9 mouse cellular contexts compared by ENCODE assay signal in genomic region chr19:61175756-61176324, GRCm38 (mm10). TPM values are rescaled to one million over a fixed set of nuclear protein-coding genes. Genes with fewer than 3 reads are reported as not detected.
DNase-seq lines count a peak whose midpoint lies in the region; ATAC-seq lines count a peak whose summit lies in the region.
"Had no signal": no experiment of that assay in that cellular context is flagged by ENCODE, and none has a peak within 500 bp of the region (broad histone marks: within the 10 kb centered on the region; RNA-seq: fewer than 3 reads in every experiment).

Gm7102 (minus strand) TSS chr19:61176309.

- H3K27me3 ChIP-seq in forebrain, embryonic 16.5 days (replicated peaks; ENCODE audit: control insufficient read depth, insufficient read depth, low read length) = no peaks in the 10 kb centered on the region
- peaks cover 11% of the 10 kb centered on the region; the same call in 1 of the 2 replicates for H3K27me3 ChIP-seq in limb, embryonic 12.5 days
- no peaks in the 10 kb centered on the region for H3K27me3 ChIP-seq in stomach, embryonic 14.5 days (ENCODE audit: control insufficient read depth, insufficient read depth, low read length)

- DNase-seq in thymus, postnatal 14 days = peak; percentile 5
- no peak for DNase-seq in thymus, postnatal 0 days (ENCODE audit: low spot score)
- DNase-seq in gastrocnemius, postnatal 10 days = no peak
- DNase-seq in adrenal gland, postnatal 4 days (ENCODE audit: low spot score in 2 of 2) = no peak
- no peak for DNase-seq in right cerebral cortex, postnatal 4 days

- H3K4me1 ChIP-seq in forebrain, embryonic 16.5 days (replicated peaks; ENCODE audit: control insufficient read depth, insufficient read depth, low read length) = no peaks in the 10 kb centered on the region
- no peaks in the 10 kb centered on the region for H3K4me1 ChIP-seq in limb, embryonic 12.5 days (replicated peaks)
- H3K4me1 ChIP-seq in stomach, embryonic 14.5 days (ENCODE audit: control insufficient read depth, insufficient read depth, low read length) = no peaks in the 10 kb centered on the region

- no peak within 1 kb of the TSS for H3K9ac ChIP-seq in forebrain, embryonic 16.5 days (replicated peaks; ENCODE audit: low read depth, low read length)
- H3K9ac ChIP-seq in limb, embryonic 12.5 days (replicated peaks) = peak within 1 kb of the TSS; percentile 54; the same call in 1 of the 2 replicates
- H3K9ac ChIP-seq in stomach, embryonic 14.5 days (replicated peaks; ENCODE audit: low read depth, low read length) = 0 out of 2 replicates have a peak within 1 kb of the TSS, but pooled peaks have one; percentile 14

- ATAC-seq in forebrain, embryonic 16.5 days = no peak
- no peak for ATAC-seq in limb, embryonic 12.5 days (ENCODE audit: insufficient number of reproducible peaks, insufficient read depth, low FRiP score, low TSS enrichment, low read depth)
- no peak for ATAC-seq in stomach, embryonic 14.5 days (ENCODE audit: insufficient number of reproducible peaks, insufficient read depth, low FRiP score, low read depth)

- H3K27ac ChIP-seq in forebrain, embryonic 16.5 days (ENCODE audit: low read length) = no peak within 1 kb of the TSS
- H3K27ac ChIP-seq in limb, embryonic 12.5 days = no peak within 1 kb of the TSS
- no peak within 1 kb of the TSS for H3K27ac ChIP-seq in stomach, embryonic 14.5 days (ENCODE audit: low read length)

- WGBS in forebrain, embryonic 16.5 days = 41% methylated on average over 39 of the region's 39 CpGs
- WGBS in limb, embryonic 12.5 days = 22% methylated on average over 39 of the region's 39 CpGs
- WGBS in stomach, embryonic 14.5 days = 18% methylated on average over 39 of the region's 39 CpGs

- peak within 1 kb of the TSS; percentile 43 for H3K4me2 ChIP-seq in forebrain, embryonic 16.5 days (ENCODE audit: low read length)
- H3K4me2 ChIP-seq in limb, embryonic 12.5 days = peak within 1 kb of the TSS; percentile 57
- H3K4me2 ChIP-seq in stomach, embryonic 14.5 days (replicated peaks; ENCODE audit: low read depth, low read length) = peak within 1 kb of the TSS; percentile 46

- peak within 1 kb of the TSS; percentile 30 for H3K4me3 ChIP-seq in forebrain, embryonic 16.5 days (replicated peaks; ENCODE audit: low read length)
- H3K4me3 ChIP-seq in limb, embryonic 12.5 days (replicated peaks) = peak within 1 kb of the TSS; percentile 37
- H3K4me3 ChIP-seq in stomach, embryonic 14.5 days (ENCODE audit: low read depth, low read length) = peak within 1 kb of the TSS; percentile 24
- H3K4me3 ChIP-seq: myocyte had no signal

- H3K36me3 ChIP-seq in forebrain, embryonic 16.5 days (ENCODE audit: control insufficient read depth, insufficient read depth) = no peaks in the 10 kb centered on the region
- no peaks in the 10 kb centered on the region for H3K36me3 ChIP-seq in limb, embryonic 12.5 days
- no peaks in the 10 kb centered on the region for H3K36me3 ChIP-seq in stomach, embryonic 14.5 days (ENCODE audit: control insufficient read depth, insufficient read depth, low read length)

- 0 out of 2 replicates have a peak, but pooled peaks cover 3% of the 10 kb centered on the region for H3K9me3 ChIP-seq in forebrain, embryonic 16.5 days (ENCODE audit: control insufficient read depth, low read length)
- peaks cover 7% of the 10 kb centered on the region; the same call in 1 of the 2 replicates for H3K9me3 ChIP-seq in limb, embryonic 12.5 days
- no peaks in the 10 kb centered on the region for H3K9me3 ChIP-seq in stomach, embryonic 14.5 days (ENCODE audit: control insufficient read depth, low read depth, low read length)

RNA-seq across cellular contexts. Expression of gene Gm7102, which starts in this region (rescaled TPM):
- polyA plus RNA-seq in thymus, postnatal 0 days (2015; fragmentation: Nextera tagmentation; extraction: Ambion mirVana) = 0.12 TPM in 1 of 2 replicates, not detected in the other
- not detected in 2 replicates for polyA plus RNA-seq in forebrain, embryonic 16.5 days (2015; fragmentation: Nextera tagmentation; extraction: Ambion mirVana)
- 0.19 and 0.23 TPM in 2 replicates for polyA plus RNA-seq in limb, embryonic 12.5 days (2016; fragmentation: Nextera tagmentation; extraction: Ambion mirVana)
- 0.22 TPM in 1 of 2 replicates, not detected in the other for polyA plus RNA-seq in stomach, embryonic 14.5 days (2014; fragmentation: Nextera tagmentation; extraction: Ambion mirVana)
- not detected for total RNA-seq in gastrocnemius, postnatal 10 days (2021)
- under 1 TPM; 0.54 to 0.62 TPM for total RNA-seq in adrenal gland, postnatal 4 days (2021)
- polyA plus RNA-seq: myocyte had no signal
